Mouse (Mus musculus) testis, adult 2 months (tissue): ENCODE data around the gene Ttll12.

Source experiments
- CTCF ChIP-seq: fragments of 200-500 bp; IDR thresholded peaks from 2 replicates; pipeline ENCODE4 v1.5.1; 2012; ENCODE audit warnings: low read depth, mild to moderate bottlenecking, inconsistent platforms, low read length, moderate library complexity; ENCODE audit not compliant: control insufficient read depth, insufficient read depth, insufficient replicate concordance
- POLR2A ChIP-seq: fragments of 200-500 bp; IDR thresholded peaks from 2 replicates; pipeline ENCODE4 v1.6.1; 2012; ENCODE audit warnings: low read depth, mild to moderate bottlenecking, inconsistent platforms, low read length, moderate library complexity; ENCODE audit not compliant: control insufficient read depth

GRCm38 (mm10) chr15:83576651-83577050 lies 18.3 kb downstream of the Ttll12 start:
- TF ChIP-seq POLR2A (no peak), CTCF (no peak)
